18 mouse cellular contexts compared by ENCODE assay signal in genomic region chr8:60964518-60964917, GRCm38 (mm10). TPM values are rescaled to one million over a fixed set of nuclear protein-coding genes. Genes with fewer than 3 reads are reported as not detected.
DNase-seq lines count a peak whose midpoint lies in the region; ATAC-seq and TF ChIP-seq lines count a peak whose summit lies in the region.
"Had no signal": no experiment of that assay in that cellular context is flagged by ENCODE, and none has a peak within 500 bp of the region (broad histone marks: within the 10 kb centered on the region; RNA-seq: fewer than 3 reads in every experiment).

No protein-coding gene starts in this region.

- no peak overlapping the region for H3K27ac ChIP-seq in intestine, postnatal 0 days (ENCODE audit: low read depth, low read length)
- no peak overlapping the region for H3K27ac ChIP-seq in intestine, embryonic 16.5 days (ENCODE audit: low read length)
- H3K27ac ChIP-seq in MEL (ENCODE audit: control insufficient read depth, low read depth, low read length): peak overlapping the region; percentile 80
- H3K27ac ChIP-seq: forebrain, embryonic 10.5 days; forebrain, embryonic 13.5 days; hindbrain, embryonic 12.5 days; hindbrain, embryonic 15.5 days had no signal

- no peak for TF ChIP-seq EP300 in MEL (IDR thresholded peaks at IDR 0.05; ENCODE audit: low read depth in 1 of 2, low read length in 2 of 2)

- no peak for ATAC-seq in intestine, postnatal 0 days
- ATAC-seq in intestine, embryonic 16.5 days: no peak
- ATAC-seq: forebrain, embryonic 13.5 days; forebrain, embryonic 16.5 days; Patski had no signal

- H3K9ac ChIP-seq in intestine, postnatal 0 days (ENCODE audit: low read depth, low read length): no peak overlapping the region
- H3K9ac ChIP-seq in intestine, embryonic 16.5 days (ENCODE audit: low read depth, low read length): no peak overlapping the region
- peak overlapping the region; percentile 57 for H3K9ac ChIP-seq in MEL (ENCODE audit: control insufficient read depth, low read depth, low read length, poor library complexity, severe bottlenecking)
- H3K9ac ChIP-seq: forebrain, embryonic 13.5 days; hindbrain, embryonic 12.5 days; hindbrain, embryonic 15.5 days had no signal

- TF ChIP-seq RAD21 in MEL (IDR thresholded peaks at IDR 0.05; ENCODE audit: low read depth, low read length): no peak

- no peaks in the 10 kb centered on the region for H3K27me3 ChIP-seq in intestine, postnatal 0 days (replicated peaks; ENCODE audit: control insufficient read depth, insufficient read depth, low read length)
- H3K27me3 ChIP-seq in intestine, embryonic 16.5 days (replicated peaks; ENCODE audit: control insufficient read depth, insufficient read depth, low read length): no peaks in the 10 kb centered on the region
- H3K27me3 ChIP-seq in MEL (ENCODE audit: control insufficient read depth in 1 of 2, insufficient read depth in 2 of 2, low read length in 2 of 2) (no peaks in the 10 kb centered on the region), myocyte (ENCODE audit: control insufficient read depth, insufficient read depth, insufficient read length) (no peaks in the 10 kb centered on the region)
- H3K27me3 ChIP-seq: forebrain, embryonic 13.5 days; hindbrain, embryonic 12.5 days; hindbrain, embryonic 15.5 days; Patski had no signal

- no peak overlapping the region for H3ac ChIP-seq in myocyte (ENCODE audit: control insufficient read depth, insufficient read length)

- H3K79me2 ChIP-seq in MEL (ENCODE audit: control insufficient read depth, insufficient read depth, low read length, poor library complexity) (peaks cover 42% of the 10 kb centered on the region), myocyte (ENCODE audit: control insufficient read depth, insufficient read depth) (peaks cover 18% of the 10 kb centered on the region)

- H3K36me3 ChIP-seq in intestine, postnatal 0 days (ENCODE audit: control insufficient read depth, insufficient read depth): no peaks in the 10 kb centered on the region
- no peaks in the 10 kb centered on the region for H3K36me3 ChIP-seq in intestine, embryonic 16.5 days (ENCODE audit: control insufficient read depth, insufficient read depth, low read length)
- peaks cover 0 to 38% of the 10 kb centered on the region in 2 experiments; a peak in 2 of 4 replicates for H3K36me3 ChIP-seq in MEL (ENCODE audit: control insufficient read depth in 1 of 2, insufficient read depth in 2 of 2, low read length in 2 of 2)
- no peaks in the 10 kb centered on the region for H3K36me3 ChIP-seq in myocyte (ENCODE audit: control insufficient read depth, insufficient read depth)
- H3K36me3 ChIP-seq: forebrain, embryonic 10.5 days; hindbrain, embryonic 12.5 days; hindbrain, embryonic 15.5 days had no signal

- no peak for DNase-seq in MEL (ENCODE audit: low read depth, low spot score)
- no peak for DNase-seq in B cell, adult 2 months
- no peak for DNase-seq in left cerebral cortex, adult 9 months (ENCODE audit: low spot score in 2 of 2)
- DNase-seq: adrenal gland, postnatal 10 days; adrenal gland, postnatal 36 days; cerebellum, adult 18-20 months; cerebellum, adult 9-10 months; cerebellum, postnatal 14 days; gastrocnemius, postnatal 25 days had no signal

- H3K4me1 ChIP-seq in intestine, postnatal 0 days (replicated peaks; ENCODE audit: control insufficient read depth, insufficient read depth, low read length): no peaks in the 10 kb centered on the region
- H3K4me1 ChIP-seq in intestine, embryonic 16.5 days (ENCODE audit: control insufficient read depth, insufficient read depth, low read length): peaks cover 4% of the 10 kb centered on the region; the same call in 1 of the 2 replicates
- peaks cover 22 to 23% of the 10 kb centered on the region in 2 experiments for H3K4me1 ChIP-seq in MEL (ENCODE audit: control insufficient read depth in 1 of 2, insufficient read depth in 2 of 2, low read length in 2 of 2)
- H3K4me1 ChIP-seq: hindbrain, embryonic 12.5 days; hindbrain, embryonic 15.5 days had no signal

- WGBS in intestine, postnatal 0 days: 77% methylated on average over 4 of the region's 4 CpGs
- 86% methylated on average over 4 of the region's 4 CpGs for WGBS in intestine, embryonic 16.5 days

- TF ChIP-seq CTCF in intestine, postnatal 0 days (IDR thresholded peaks at IDR 0.05; ENCODE audit: low read depth): no peak
- no peak for TF ChIP-seq CTCF in MEL (IDR thresholded peaks at IDR 0.05 in 2 of 3, conservative IDR thresholded peaks at IDR 0.05 in 1 of 3; ENCODE audit: control insufficient read depth in 1 of 3, insufficient read depth in 1 of 3, low read depth in 2 of 3, low read length in 3 of 3, poor library complexity in 1 of 3, severe bottlenecking in 1 of 3)

- H3K4me3 ChIP-seq in intestine, postnatal 0 days (ENCODE audit: low read depth, low read length): no peak overlapping the region
- no peak overlapping the region for H3K4me3 ChIP-seq in intestine, embryonic 16.5 days (ENCODE audit: low read length)
- H3K4me3 ChIP-seq in MEL (ENCODE audit: control insufficient read depth in 1 of 2, insufficient read depth in 1 of 2, low read depth in 2 of 2, low read length in 2 of 2): peak overlapping the region; percentile 21 to 39; a peak in 3 of 4 replicates
- H3K4me3 ChIP-seq in myocyte: no peak overlapping the region
- H3K4me3 ChIP-seq: forebrain, embryonic 10.5 days; forebrain, embryonic 13.5 days; hindbrain, embryonic 12.5 days; hindbrain, embryonic 15.5 days had no signal

- TF ChIP-seq POLR2A in MEL (IDR thresholded peaks at IDR 0.05; ENCODE audit: control insufficient read depth in 1 of 2, insufficient read depth in 1 of 2, low read depth in 1 of 2, low read length in 2 of 2, poor library complexity in 1 of 2) (no peak), myocyte (IDR thresholded peaks at IDR 0.05; ENCODE audit: insufficient read length, low read depth) (no peak)

- peak overlapping the region; percentile 43; the same call in 1 of the 2 replicates for H3K4me2 ChIP-seq in intestine, postnatal 0 days (replicated peaks; ENCODE audit: low read depth)
- no peak overlapping the region for H3K4me2 ChIP-seq in intestine, embryonic 16.5 days (ENCODE audit: low read depth, low read length)
- no peak overlapping the region for H3K4me2 ChIP-seq in myocyte (ENCODE audit: low read depth)
- H3K4me2 ChIP-seq: forebrain, embryonic 13.5 days; hindbrain, embryonic 12.5 days; hindbrain, embryonic 15.5 days had no signal

- no peaks in the 10 kb centered on the region for H3K9me3 ChIP-seq in intestine, postnatal 0 days (ENCODE audit: control insufficient read depth)
- no peaks in the 10 kb centered on the region for H3K9me3 ChIP-seq in intestine, embryonic 16.5 days (ENCODE audit: control insufficient read depth, low read length)
- no peaks in the 10 kb centered on the region for H3K9me3 ChIP-seq in MEL (replicated peaks; ENCODE audit: insufficient read depth, low read length)
- H3K9me3 ChIP-seq: forebrain, embryonic 10.5 days; forebrain, embryonic 13.5 days; hindbrain, embryonic 12.5 days; hindbrain, embryonic 15.5 days had no signal

TF ChIP-seq in MEL, 35 proteins besides CTCF, POLR2A, EP300 and RAD21:
- TF ChIP-seq ELF1 (IDR thresholded peaks at IDR 0.05; ENCODE audit: low read depth, low read length) (no peak), JUND (IDR thresholded peaks at IDR 0.05; ENCODE audit: low read depth, low read length) (peak; percentile 90), E2F4 (IDR thresholded peaks at IDR 0.05; ENCODE audit: borderline replicate concordance, low read depth, low read length) (no peak), CHD1 (IDR thresholded peaks at IDR 0.05; ENCODE audit: low read depth, low read length) (no peak), ETS1 (IDR thresholded peaks at IDR 0.05; ENCODE audit: low read depth, low read length) (no peak)

TF ChIP-seq in myocyte, 11 proteins besides CTCF, POLR2A, EP300 and RAD21:
- TF ChIP-seq MYOG (IDR thresholded peaks at IDR 0.05; ENCODE audit: control insufficient read depth in 1 of 3, insufficient read depth in 1 of 3, insufficient read length in 2 of 3, low read depth in 2 of 3): peak in 2 of 3 experiments; percentile 22 to 28
- no peak for TF ChIP-seq SRF (IDR thresholded peaks at IDR 0.05; ENCODE audit: control insufficient read depth, insufficient read length, low read depth)
- TF ChIP-seq CEBPB (IDR thresholded peaks at IDR 0.05; ENCODE audit: insufficient read depth, poor library complexity, severe bottlenecking): no peak
- TF ChIP-seq MYOD1 (IDR thresholded peaks at IDR 0.05; ENCODE audit: control insufficient read depth in 1 of 3, insufficient read length in 2 of 3, low read depth in 2 of 3): peak in 1 of 3 experiments; percentile 29
- TF ChIP-seq USF1 (IDR thresholded peaks at IDR 0.05; ENCODE audit: low read depth): no peak

RNA-seq across cellular contexts. Expression of gene Clcn3, which starts 18.6 kb away (rescaled TPM):
- polyA plus RNA-seq in intestine, postnatal 0 days (2015; fragmentation: Nextera tagmentation; extraction: Ambion mirVana): 22.2 and 24.2 TPM in 2 replicates
- polyA plus RNA-seq in intestine, embryonic 16.5 days (2015; fragmentation: Nextera tagmentation; extraction: Ambion mirVana): 30.2 and 30.4 TPM in 2 replicates
- total RNA-seq in MEL (2012; rRNA removed): 28.8 and 34.6 TPM in 2 replicates
- 10 to 100 TPM; 33.0 to 65.6 TPM for polyA plus RNA-seq in MEL (2012; ENCODE audit: insufficient read depth in 1 of 2, insufficient read length in 2 of 2, low read depth in 1 of 2, low replicate concordance in 2 of 2, missing spikeins in 1 of 2)
- 6.8 TPM for polyA plus RNA-seq in myocyte (2012; fragmentation: generic; extraction: Trizol)

RNA-seq across cellular contexts. Expression of gene Nek1, which starts 28.5 kb away (rescaled TPM):
- polyA plus RNA-seq in intestine, postnatal 0 days (2015; fragmentation: Nextera tagmentation; extraction: Ambion mirVana): 5.0 and 5.5 TPM in 2 replicates
- polyA plus RNA-seq in intestine, embryonic 16.5 days (2015; fragmentation: Nextera tagmentation; extraction: Ambion mirVana): 13.4 and 17.1 TPM in 2 replicates
- 8.9 and 11.5 TPM in 2 replicates for total RNA-seq in MEL (2012; rRNA removed)
- polyA plus RNA-seq in MEL (2012; ENCODE audit: insufficient read depth in 1 of 2, insufficient read length in 2 of 2, low read depth in 1 of 2, low replicate concordance in 2 of 2, missing spikeins in 1 of 2) (10 to 100 TPM; 15.6 to 35.3 TPM), myocyte (2012; fragmentation: generic; extraction: Trizol) (3.4 TPM)

Comparison
In these comparisons a context has a peak if more than half of its experiments do, and no peak if none do; other contexts are left out.
1. H3K4me3 ChIP-seq: peak in MEL (2 of 2); none in intestine, postnatal 0 days (single experiment), intestine, embryonic 16.5 days (single experiment) and myocyte (single experiment).